Mouse (Mus musculus) embryonic fibroblast, embryonic 13.5 days (primary cell): ENCODE results near the gene 1500015O10Rik.

Experiments used
- CTCF ChIP-seq: IDR thresholded peaks from 2 replicates; pipeline ENCODE4 v1.5.1; 2011; ENCODE audit warnings: mild to moderate bottlenecking, control low read depth, low read length, moderate library complexity, borderline replicate concordance; ENCODE audit not compliant: insufficient read depth
- POLR2A ChIP-seq: IDR thresholded peaks from 2 replicates; pipeline ENCODE4 v1.6.1; 2011; ENCODE audit warnings: low read depth, mild to moderate bottlenecking, control low read depth, low read length, moderate library complexity

DNA sequence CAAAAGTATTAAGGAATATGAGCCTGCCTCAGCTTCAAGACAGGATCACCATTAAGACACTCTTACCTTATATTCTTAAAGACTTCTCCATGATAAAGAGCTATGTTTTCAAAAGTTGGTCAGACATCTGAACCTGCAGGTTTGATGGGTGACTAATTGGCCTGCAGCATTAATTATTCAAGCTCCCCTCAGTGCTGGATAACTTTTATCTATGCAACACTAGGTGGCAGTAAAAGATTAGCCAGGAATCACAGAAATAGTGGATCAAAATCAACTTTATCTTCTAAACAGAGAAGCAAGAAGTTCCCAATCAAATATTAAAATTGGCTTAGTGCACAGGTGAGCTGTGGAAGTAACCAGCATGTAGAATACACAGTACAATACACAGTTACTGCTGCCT is 29.7 kb downstream of the 1500015O10Rik start:
- TF ChIP-seq CTCF (no peak), POLR2A (no peak)
